Mouse (Mus musculus) ES-E14 (cell line): ENCODE measurements around the gene Sash1.

Source experiments
- HCFC1 ChIP-seq: IDR thresholded peaks from 2 replicates; pipeline ENCODE4 v1.6.1; 2012; ENCODE audit warnings: low read length, inconsistent platforms, borderline replicate concordance; ENCODE audit not compliant: insufficient read depth
- MAFK ChIP-seq: IDR thresholded peaks from 2 replicates; pipeline ENCODE4 v1.6.1; 2014; ENCODE audit warnings: mild to moderate bottlenecking, low read depth, low read length, inconsistent platforms; ENCODE audit not compliant: insufficient read depth
- ZNF384 ChIP-seq: IDR thresholded peaks from 2 replicates; pipeline ENCODE4 v1.6.1; 2012; ENCODE audit warnings: low read depth, low read length, inconsistent platforms

GRCm38 (mm10) chr10:8866062-8866642, 19.7 kb downstream of the Sash1 start:
- TF ChIP-seq MAFK (no peak), ZNF384 (no peak), HCFC1 (no peak)
